Mouse (Mus musculus): ENCODE results near the gene Maco1.

The Maco1 gene

GRCm38 (mm10) chr4:134853259-134853636 is at the start of gene Maco1:
Gene Maco1 (minus strand): TSS chr4:134853345.
- peak; percentile 99 for DNase-seq (ENCODE audit: low spot score)

GRCm38 (mm10) chr4:134901126-134901525 is 48.0 kb upstream of the Maco1 start:
- DNase-seq (ENCODE audit: low spot score): no peak

GRCm38 (mm10) chr4:134897256-134897655 is 44.1 kb upstream of the Maco1 start:
- no peak for DNase-seq (ENCODE audit: low spot score)

GRCm38 (mm10) chr4:134892096-134892495 is 39.0 kb upstream of the Maco1 start:
- peak; percentile 84 for DNase-seq (ENCODE audit: low spot score)

GRCm38 (mm10) chr4:134884364-134884763 is 31.2 kb upstream of the Maco1 start:
- DNase-seq (ENCODE audit: low spot score): no peak

GRCm38 (mm10) chr4:134883808-134884207 is 30.7 kb upstream of the Maco1 start:
- peak; percentile 30 for DNase-seq (ENCODE audit: low spot score)

GRCm38 (mm10) chr4:134883266-134883665 is 30.1 kb upstream of the Maco1 start:
- DNase-seq (ENCODE audit: low spot score): peak; percentile 62

GRCm38 (mm10) chr4:134880041-134880440 is 26.9 kb upstream of the Maco1 start:
- DNase-seq (ENCODE audit: low spot score): peak; percentile 28

- DNase-seq (ENCODE audit: low spot score): peak; percentile 72
These were observed 26.4 kb upstream of the Maco1 start for GRCm38 (mm10) chr4:134879410-134879981.

GRCm38 (mm10) chr4:134876171-134876570 is 23.0 kb upstream of the Maco1 start:
- no peak for DNase-seq (ENCODE audit: low spot score)

GRCm38 (mm10) chr4:134871950-134872349 is 18.8 kb upstream of the Maco1 start:
- no peak for DNase-seq (ENCODE audit: low spot score)

GRCm38 (mm10) chr4:134871477-134871876 is 18.3 kb upstream of the Maco1 start:
- DNase-seq (ENCODE audit: low spot score): no peak

GRCm38 (mm10) chr4:134869815-134870375 is 16.8 kb upstream of the Maco1 start:
- no peak for DNase-seq (ENCODE audit: low spot score)

GRCm38 (mm10) chr4:134869068-134869730 is 16.1 kb upstream of the Maco1 start:
- no peak for DNase-seq (ENCODE audit: low spot score)

GRCm38 (mm10) chr4:134868490-134868889 is 15.3 kb upstream of the Maco1 start:
- no peak for DNase-seq (ENCODE audit: low spot score)

- no peak for DNase-seq (ENCODE audit: low spot score)
These were observed 14.9 kb upstream of the Maco1 start for GRCm38 (mm10) chr4:134868065-134868464.

GRCm38 (mm10) chr4:134867661-134868060 is 14.5 kb upstream of the Maco1 start:
- no peak for DNase-seq (ENCODE audit: low spot score)

GRCm38 (mm10) chr4:134867213-134867612 is 14.1 kb upstream of the Maco1 start:
- DNase-seq (ENCODE audit: low spot score): no peak

GRCm38 (mm10) chr4:134865789-134866188 is 12.6 kb upstream of the Maco1 start:
- DNase-seq (ENCODE audit: low spot score): no peak

GRCm38 (mm10) chr4:134865340-134865739 is 12.2 kb upstream of the Maco1 start:
- DNase-seq (ENCODE audit: low spot score): no peak

GRCm38 (mm10) chr4:134863937-134864729 is 11.0 kb upstream of the Maco1 start, which contains the start of gene Rhd:
Gene Rhd (plus strand): TSS chr4:134864536.
- no peak for DNase-seq (ENCODE audit: low spot score)

GRCm38 (mm10) chr4:134862996-134863395 is 9.9 kb upstream of the Maco1 start:
- no peak for DNase-seq (ENCODE audit: low spot score)

- DNase-seq (ENCODE audit: low spot score): no peak
These were observed 8.7 kb upstream of the Maco1 start for GRCm38 (mm10) chr4:134861884-134862283.
